Mouse (Mus musculus): ENCODE measurements around the gene Epha5. TPM values are rescaled to one million over a fixed set of nuclear protein-coding genes. Genes with fewer than 3 reads are reported as not detected.

Gene Epha5
- total RNA-seq, 1 experiment from 2014 or later: 0.12 TPM

GRCm38 (mm10) chr5:84037250-84037963 lies 379.8 kb downstream of the Epha5 start:
- no peak for ATAC-seq (ENCODE audit: extremely low read depth, insufficient number of reproducible peaks, low FRiP score, poor library complexity, severe bottlenecking)
